Mouse (Mus musculus) lung, adult 2 months (tissue): ENCODE results near the gene Lats1.

Experiments
- CTCF ChIP-seq: fragments of 200-500 bp; IDR thresholded peaks from 2 replicates; pipeline ENCODE4 v1.5.1; 2011; ENCODE audit warnings: mild to moderate bottlenecking, low read length, control low read depth; ENCODE audit not compliant: insufficient read depth
- POLR2A ChIP-seq: fragments of 200-500 bp; IDR thresholded peaks from 2 replicates; pipeline ENCODE4 v1.6.1; 2011; ENCODE audit warnings: low read depth, mild to moderate bottlenecking, control low read depth, low read length, borderline replicate concordance; ENCODE audit errors: extremely low read depth

DNA sequence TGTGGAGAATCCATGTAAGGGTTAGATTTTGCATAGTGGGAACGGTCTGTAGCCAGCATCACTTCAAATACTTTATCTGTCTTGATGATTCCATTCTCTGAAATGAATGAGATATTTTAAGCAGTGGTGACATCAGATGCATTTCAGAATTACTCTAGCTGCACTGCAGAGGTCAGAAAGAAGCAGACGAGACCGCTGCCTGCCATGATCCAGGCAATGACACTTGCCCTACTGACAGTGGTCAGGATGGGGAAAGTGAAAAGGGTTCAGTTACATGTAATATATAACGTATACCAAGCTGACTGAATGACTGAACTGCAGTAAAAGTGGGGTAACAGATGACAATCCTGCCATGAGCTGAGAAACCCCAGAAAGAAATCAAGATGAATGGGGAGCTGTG lies 32.0 kb upstream of the Lats1 start:
- TF ChIP-seq POLR2A (no peak), CTCF (no peak)
